Mouse (Mus musculus) megakaryocyte, embryonic 14.5 days (primary cell): Measurements from ENCODE around the gene Rph3al. TPM values are rescaled to one million over a fixed set of nuclear protein-coding genes. Genes with fewer than 3 reads are reported as not detected.

ENCODE experiments used
- H3K27me3 ChIP-seq: replicated peaks from 2 replicates; pipeline ENCODE3; 2012; ENCODE audit warnings: inconsistent platforms
- H3K36me3 ChIP-seq: replicated peaks from 2 replicates; pipeline ENCODE3; 2012; ENCODE audit warnings: low read length, inconsistent platforms, mixed read lengths
- H3K4me1 ChIP-seq: 2 replicates; pipeline ENCODE4 v1.6.1; 2012; ENCODE audit warnings: inconsistent platforms
- H3K4me3 ChIP-seq: replicated peaks from 2 replicates; pipeline ENCODE3; 2012; ENCODE audit warnings: moderate library complexity, mild to moderate bottlenecking, inconsistent platforms
- H3K9me3 ChIP-seq: 2 replicates; pipeline ENCODE4 v1.6.1; 2012; ENCODE audit warnings: inconsistent platforms
- FLI1 ChIP-seq: IDR thresholded peaks from 2 replicates; pipeline ENCODE4 v1.6.1; 2012; ENCODE audit warnings: low read length, inconsistent platforms, mixed read lengths
- GATA1 ChIP-seq: IDR thresholded peaks from 3 replicates; pipeline ENCODE4 v1.6.1; 2012; ENCODE audit warnings: mixed read lengths, low read length, inconsistent platforms, borderline replicate concordance
- polyA plus RNA-seq: library from polyadenylated mRNA; stranded (reverse); fragments of >175 nt; gene quantifications from 2 replicates; pipeline ENCODE4 v1.2.3, GENCODE M21; 2012; ENCODE audit warnings: low replicate concordance; ENCODE audit not compliant: insufficient read depth

Rph3al gene
- polyA plus RNA-seq, 1 experiment, result 0.25 TPM

DNA sequence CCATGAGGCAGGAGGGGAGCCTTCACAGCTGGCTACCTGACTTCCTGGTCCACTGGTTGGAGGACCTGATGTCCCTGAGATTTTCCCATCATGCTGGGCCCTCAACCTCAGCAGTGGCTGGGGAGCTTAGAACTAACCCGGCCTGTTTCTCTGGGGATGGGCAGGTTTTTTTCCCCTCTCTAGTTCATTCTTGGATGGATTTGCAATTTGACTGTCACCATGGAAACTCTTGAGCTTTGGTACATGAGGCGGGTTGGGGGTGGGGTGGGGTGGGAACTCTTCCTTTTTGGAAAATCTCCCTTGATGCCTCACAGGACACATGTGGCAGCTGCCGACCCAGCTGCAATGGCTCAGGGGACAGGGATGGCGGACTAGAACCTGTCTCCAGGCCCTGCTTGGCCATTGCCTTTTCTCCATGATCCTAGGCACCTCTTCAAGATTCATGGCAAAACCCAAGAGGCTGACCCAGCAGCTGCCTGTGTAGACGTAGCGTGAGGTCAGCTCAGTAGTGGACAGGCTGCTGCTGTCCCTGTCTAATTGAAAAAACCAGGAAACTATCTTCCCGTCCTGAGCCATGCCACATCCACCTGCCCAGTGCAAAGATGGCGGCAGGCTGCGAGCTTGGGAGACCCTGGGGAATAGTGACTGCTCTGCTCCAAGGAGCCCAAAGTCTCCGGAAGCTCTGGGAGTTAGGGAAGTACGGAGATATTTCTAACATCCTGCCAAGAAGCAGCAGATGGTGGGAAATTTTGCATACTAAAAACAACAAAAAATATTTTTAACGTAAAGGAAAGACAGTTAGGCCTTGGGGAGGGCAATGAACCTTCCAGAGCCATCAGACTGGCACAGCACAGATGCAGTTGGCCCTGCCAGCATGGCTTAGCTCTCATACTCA is 98.4 kb downstream of the Rph3al start:
- no peaks in the 10 kb centered on the region for H3K9me3 ChIP-seq
- H3K4me1 ChIP-seq, result peaks cover 56% of the 10 kb centered on the region
- no peak for TF ChIP-seq FLI1
- no peak for TF ChIP-seq GATA1
- H3K36me3 ChIP-seq, result no peaks in the 10 kb centered on the region
- peaks cover 80% of the 10 kb centered on the region for H3K27me3 ChIP-seq
- H3K4me3 ChIP-seq, result no peak overlapping the region

DNA sequence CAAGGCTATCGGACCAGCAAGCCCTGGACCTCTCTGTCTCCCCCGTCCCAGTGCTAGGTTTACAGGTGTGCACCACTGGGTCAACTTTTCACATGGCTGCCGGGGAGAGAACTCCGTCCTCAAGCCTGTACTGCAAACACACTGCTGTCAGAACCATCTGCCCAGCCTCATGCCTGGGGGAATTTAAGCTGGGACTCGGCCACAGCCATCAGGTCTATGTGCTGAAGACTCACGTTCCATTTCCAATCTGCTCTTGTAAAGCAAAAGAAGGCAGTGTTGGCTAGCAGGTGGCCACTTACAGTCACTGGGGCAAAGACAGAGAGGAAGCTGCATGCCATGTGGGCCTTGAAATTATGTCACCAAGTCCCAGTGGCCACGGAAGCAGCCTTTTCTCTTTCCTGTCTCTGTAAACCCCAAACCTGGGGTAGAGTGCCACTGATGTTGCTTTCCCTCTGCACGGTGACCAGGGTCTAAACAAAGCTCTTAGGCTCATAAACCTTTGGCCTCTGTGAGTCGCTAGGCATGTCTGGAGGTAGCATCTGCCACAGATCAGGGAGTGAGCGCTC is 99.3 kb downstream of the Rph3al start:
- Histone ChIP-seq H3K9me3 (no peaks in the 10 kb centered on the region), H3K4me3 (no peak overlapping the region), H3K27me3 (peaks cover 82% of the 10 kb centered on the region), H3K36me3 (no peaks in the 10 kb centered on the region), H3K4me1 (peaks cover 60% of the 10 kb centered on the region)
- TF ChIP-seq GATA1 (no peak), FLI1 (no peak)

DNA sequence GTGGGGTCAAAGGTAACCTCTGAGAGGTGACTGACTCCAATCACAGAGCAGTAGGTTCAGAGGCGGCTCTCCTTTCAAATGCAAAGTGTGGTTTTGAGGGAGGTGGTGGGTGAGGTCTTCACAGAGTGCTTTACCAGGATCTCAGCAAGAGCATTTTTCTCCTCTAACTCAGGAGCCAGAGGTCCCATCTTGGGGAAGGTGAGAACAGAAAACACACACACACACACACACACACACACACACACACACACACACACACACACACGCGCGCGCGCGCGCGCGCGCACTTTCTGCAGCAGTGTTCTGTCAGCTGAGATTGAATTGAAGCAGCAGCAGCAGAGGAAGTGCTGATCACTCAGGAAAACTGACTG is 102.0 kb downstream of the Rph3al start:
- peaks cover 78% of the 10 kb centered on the region for H3K27me3 ChIP-seq
- H3K9me3 ChIP-seq, result no peaks in the 10 kb centered on the region
- H3K4me1 ChIP-seq, result peaks cover 39% of the 10 kb centered on the region
- H3K4me3 ChIP-seq, result no peak overlapping the region
- H3K36me3 ChIP-seq, result no peaks in the 10 kb centered on the region
- no peak for TF ChIP-seq FLI1

DNA sequence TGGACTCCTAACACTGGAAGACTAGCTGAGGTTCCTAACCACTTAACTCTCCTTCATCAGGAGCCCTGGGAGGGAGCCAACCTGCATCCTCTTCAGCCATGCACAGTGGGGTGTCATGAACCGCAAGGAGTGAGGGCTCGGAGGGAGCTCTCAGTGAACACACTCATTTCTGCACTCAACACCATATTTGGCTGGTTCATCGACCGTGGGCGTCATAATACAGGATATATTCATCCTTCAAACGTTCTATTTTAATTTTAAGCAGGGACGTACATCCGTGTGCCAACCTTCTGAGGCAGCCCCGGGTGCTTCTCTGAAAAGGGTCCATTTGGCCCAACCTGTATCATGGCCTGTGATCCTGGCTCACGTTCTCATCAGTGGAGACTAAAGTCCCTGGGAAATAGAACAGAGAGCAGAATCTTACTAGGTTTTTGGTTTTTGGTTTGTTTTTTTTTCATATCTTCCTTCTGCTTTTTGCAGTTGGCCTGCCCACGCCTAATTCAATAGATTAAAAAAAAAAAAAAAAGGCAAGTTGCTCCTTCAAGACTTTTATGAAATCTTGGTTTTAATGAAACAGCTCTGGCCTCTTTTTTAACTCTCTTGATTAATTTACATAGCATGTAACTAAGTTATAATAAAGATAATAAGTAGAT is 102.5 kb downstream of the Rph3al start:
- TF ChIP-seq GATA1 (no peak), FLI1 (no peak)
- H3K4me3 ChIP-seq, result no peak overlapping the region
- peaks cover 80% of the 10 kb centered on the region for H3K27me3 ChIP-seq
- peaks cover 35% of the 10 kb centered on the region for H3K4me1 ChIP-seq
- H3K9me3 ChIP-seq, result no peaks in the 10 kb centered on the region
- no peaks in the 10 kb centered on the region for H3K36me3 ChIP-seq

DNA sequence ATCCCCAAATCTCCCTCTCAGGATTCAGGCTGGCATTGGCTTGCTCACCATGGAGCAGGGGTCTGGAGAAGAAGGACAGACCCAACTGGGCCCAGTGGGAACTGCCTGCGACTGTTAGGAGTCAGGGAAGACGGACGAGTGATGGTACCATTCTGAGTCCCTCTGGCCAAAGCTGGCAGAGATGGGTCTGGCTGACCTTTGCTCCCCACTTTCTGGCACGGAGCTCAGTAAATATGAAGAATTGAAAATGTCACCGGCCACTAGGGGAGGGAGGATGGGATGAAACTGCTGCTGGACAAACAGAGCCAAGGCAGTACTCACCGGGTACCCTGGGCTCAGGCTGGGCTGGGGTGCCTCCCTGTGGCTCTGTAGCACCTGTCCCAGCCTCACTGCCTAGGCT is 105.1 kb downstream of the Rph3al start:
- TF ChIP-seq GATA1 (no peak), FLI1 (no peak)
- H3K4me3 ChIP-seq, result no peak overlapping the region
- H3K27me3 ChIP-seq, result peaks cover 68% of the 10 kb centered on the region
- H3K4me1 ChIP-seq, result peaks cover 26% of the 10 kb centered on the region
- peaks cover 14% of the 10 kb centered on the region for H3K9me3 ChIP-seq
- no peaks in the 10 kb centered on the region for H3K36me3 ChIP-seq

DNA sequence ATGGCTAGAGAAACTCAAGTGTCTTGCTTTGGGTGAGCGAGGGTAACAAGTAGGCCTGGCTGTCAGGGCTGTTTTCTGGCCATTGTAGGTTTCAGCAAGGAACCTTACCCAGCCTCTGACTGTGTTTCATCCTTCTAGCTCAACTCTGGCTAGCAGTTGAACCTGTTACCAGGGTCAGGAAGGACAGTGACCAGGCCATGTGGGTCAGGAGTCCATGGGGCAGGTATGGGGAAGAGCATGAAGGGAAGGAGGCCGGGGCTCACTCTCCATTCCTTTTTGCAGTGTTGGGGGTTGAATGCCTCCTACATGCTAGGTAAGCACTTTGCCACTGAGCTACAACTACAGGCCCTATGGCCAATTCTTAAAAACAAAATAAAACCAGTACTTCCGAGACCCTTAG is 107.8 kb downstream of the Rph3al start:
- Histone ChIP-seq H3K36me3 (no peaks in the 10 kb centered on the region), H3K9me3 (peaks cover 27% of the 10 kb centered on the region), H3K27me3 (peaks cover 56% of the 10 kb centered on the region), H3K4me1 (peaks cover 21% of the 10 kb centered on the region), H3K4me3 (no peak overlapping the region)
- TF ChIP-seq FLI1, result no peak
- TF ChIP-seq GATA1, result no peak

DNA sequence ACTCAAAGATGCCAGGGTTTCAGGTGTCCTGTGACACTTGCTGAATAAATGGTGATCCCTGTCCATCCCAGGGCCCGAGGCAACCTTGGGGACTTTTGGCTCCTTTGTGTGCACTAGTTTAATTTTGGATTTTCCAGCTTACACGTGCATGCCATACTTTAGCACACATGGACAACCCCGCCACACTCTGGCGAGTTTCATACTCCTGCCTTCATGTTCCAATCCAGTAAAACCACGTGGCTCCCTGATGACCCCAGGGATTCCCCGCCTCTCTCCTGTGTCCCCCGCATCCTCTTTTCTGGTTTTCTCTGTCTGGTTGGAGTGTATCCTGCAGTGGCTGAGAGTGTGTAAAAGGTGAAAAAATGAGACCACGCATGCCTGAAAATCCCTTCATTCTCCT is 110.8 kb downstream of the Rph3al start:
- no peak for TF ChIP-seq GATA1
- peaks cover 27% of the 10 kb centered on the region for H3K9me3 ChIP-seq

DNA sequence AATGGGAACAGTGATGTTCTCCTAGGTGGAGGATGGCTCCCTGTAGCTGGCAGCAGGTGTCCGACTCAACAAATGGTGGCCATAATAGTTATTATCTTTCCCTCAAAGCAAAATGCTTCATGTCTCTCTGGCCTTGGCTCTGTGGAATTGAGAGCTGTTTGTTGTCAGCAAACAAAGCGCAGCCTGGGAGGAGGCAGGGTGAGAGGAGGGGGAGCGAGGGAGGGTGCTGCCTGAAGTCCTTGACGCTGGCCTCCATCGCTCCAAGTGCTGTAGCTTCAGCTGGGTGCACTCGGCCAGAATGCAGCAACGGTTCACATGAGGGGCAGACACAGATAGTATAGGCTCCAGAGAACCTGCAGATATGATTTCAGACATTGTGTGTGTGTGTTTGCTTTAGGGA is 114.7 kb downstream of the Rph3al start:
- Histone ChIP-seq H3K27me3 (peaks cover 65% of the 10 kb centered on the region), H3K36me3 (no peaks in the 10 kb centered on the region), H3K4me3 (no peak overlapping the region), H3K4me1 (peaks cover 19% of the 10 kb centered on the region), H3K9me3 (peaks cover 13% of the 10 kb centered on the region)
- no peak for TF ChIP-seq FLI1
- no peak for TF ChIP-seq GATA1

More for the DNA sequence above, 110.8 kb downstream of the Rph3al start:
- Histone ChIP-seq H3K36me3 (no peaks in the 10 kb centered on the region), H3K4me3 (no peak overlapping the region), H3K4me1 (peaks cover 8% of the 10 kb centered on the region; the same call in 1 of the 2 replicates), H3K27me3 (peaks cover 54% of the 10 kb centered on the region)

DNA sequence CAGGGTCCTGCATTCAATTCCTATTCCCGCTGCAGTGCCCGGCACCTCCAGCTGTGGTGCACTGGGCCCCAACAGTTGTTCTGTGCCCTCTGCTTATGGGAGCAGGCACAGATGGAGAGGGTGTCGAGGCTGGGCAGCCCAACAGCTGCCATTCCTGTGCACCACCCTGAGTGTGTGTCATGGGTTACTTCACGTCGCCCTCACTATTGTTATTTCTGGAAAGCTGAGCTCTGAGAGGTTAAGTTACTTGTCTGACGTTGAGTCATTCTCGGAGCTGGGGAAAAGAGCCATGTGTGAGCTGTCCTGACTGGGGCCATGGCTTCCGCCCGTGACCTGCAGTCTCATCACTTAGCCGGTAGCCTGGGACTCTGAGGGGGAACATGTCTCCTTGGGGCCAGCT is 125.1 kb downstream of the Rph3al start:
- Histone ChIP-seq H3K4me3 (no peak overlapping the region), H3K9me3 (0 out of 2 replicates have a peak, but pooled peaks cover 4% of the 10 kb centered on the region)
- TF ChIP-seq FLI1, result no peak
- no peak for TF ChIP-seq GATA1

DNA sequence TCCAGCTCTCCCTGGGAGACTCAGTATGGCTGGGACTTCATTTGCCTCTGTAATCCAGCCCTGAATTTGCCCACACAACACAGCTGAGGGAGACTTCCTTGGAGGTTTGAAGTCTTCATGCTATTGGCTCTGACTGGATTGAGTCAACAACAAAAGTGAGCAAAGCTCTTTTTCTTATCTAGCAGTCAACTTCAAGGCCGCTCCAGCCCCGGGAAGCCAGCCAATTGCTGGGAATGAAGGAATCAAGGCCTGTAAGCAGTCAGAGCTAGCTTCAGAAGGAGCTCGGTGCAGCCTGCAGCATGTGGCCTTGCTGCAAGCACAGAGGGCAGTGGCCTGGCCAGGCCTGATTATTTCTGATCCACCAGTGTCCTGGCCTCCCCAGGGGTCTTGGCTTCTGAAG is 126.3 kb downstream of the Rph3al start:
- TF ChIP-seq FLI1, result no peak
- no peak for TF ChIP-seq GATA1
- Histone ChIP-seq H3K4me1 (peaks cover 9% of the 10 kb centered on the region), H3K27me3 (peaks cover 67% of the 10 kb centered on the region), H3K9me3 (0 out of 2 replicates have a peak, but pooled peaks cover 4% of the 10 kb centered on the region), H3K36me3 (no peaks in the 10 kb centered on the region), H3K4me3 (no peak overlapping the region)

More for the DNA sequence above, 125.1 kb downstream of the Rph3al start:
- no peaks in the 10 kb centered on the region for H3K36me3 ChIP-seq
- H3K4me1 ChIP-seq, result peaks cover 9% of the 10 kb centered on the region
- peaks cover 69% of the 10 kb centered on the region for H3K27me3 ChIP-seq
